Mouse (Mus musculus) liver, embryonic 13.5 days (tissue): Measurements from ENCODE around the gene Rps6kb2. TPM values are rescaled to one million over a fixed set of nuclear protein-coding genes. Genes with fewer than 3 reads are reported as not detected.
A peak's percentile ranks its signal among the peaks of the same experiment; 100 is the strongest.
"Not testable (repeated sequence)": the region's sequence is repeated elsewhere in the genome, so short reads cannot be mapped to it uniquely, and the experiment has no call there.

Experiments
- ATAC-seq: fragments of 200-750 bp; cut with Nextera tagmentation; 2 replicates; pipeline ENCODE4 v1.8.0; 2017; ENCODE audit warnings: low read depth, mild to moderate bottlenecking, moderate number of reproducible peaks, moderate library complexity
- DNase-seq: peaks from one replicate; pipeline ENCODE4 v3.0.0; 2022
- H3K27ac ChIP-seq: fragments of 300-500 bp; sonication (generic); 2 replicates; pipeline ENCODE4 v1.5.1; 2015; ENCODE audit warnings: moderate library complexity, mild to moderate bottlenecking, inconsistent platforms
- H3K27me3 ChIP-seq: fragments of 300-500 bp; sonication (generic); 2 replicates; pipeline ENCODE4 v1.6.1; 2015; ENCODE audit warnings: mild to moderate bottlenecking, inconsistent platforms
- H3K36me3 ChIP-seq: fragments of 300-500 bp; sonication (generic); 2 replicates; pipeline ENCODE4 v1.6.1; 2015; ENCODE audit warnings: mild to moderate bottlenecking, inconsistent platforms
- H3K4me1 ChIP-seq: fragments of 300-500 bp; sonication (generic); replicated peaks from 2 replicates; pipeline ENCODE4 v1.6.1; 2015; ENCODE audit warnings: inconsistent platforms
- H3K4me2 ChIP-seq: fragments of 300-500 bp; sonication (generic); 2 replicates; pipeline ENCODE4 v1.6.1; 2015; ENCODE audit warnings: inconsistent platforms, mild to moderate bottlenecking, moderate library complexity
- H3K4me3 ChIP-seq: fragments of 300-500 bp; sonication (generic); replicated peaks from 2 replicates; pipeline ENCODE4 v1.5.1; 2015; ENCODE audit warnings: mild to moderate bottlenecking, inconsistent platforms
- H3K9ac ChIP-seq: fragments of 300-500 bp; sonication (generic); 2 replicates; pipeline ENCODE4 v1.6.1; 2015; ENCODE audit warnings: mild to moderate bottlenecking, inconsistent platforms
- H3K9me3 ChIP-seq: fragments of 300-500 bp; sonication (generic); replicated peaks from 2 replicates; pipeline ENCODE4 v1.6.1; 2016; ENCODE audit warnings: inconsistent platforms
- WGBS: fragments of 180-500 bp; shearing (Covaris S2); methylation state at CpG from one replicate; pipeline ENCODE4 v1.1.7; 2015; ENCODE audit not compliant: insufficient replicate concordance; 5-methylcytosine and 5-hydroxymethylcytosine counted together
- polyA plus RNA-seq: library from polyadenylated mRNA; unstranded; fragments of >200 nt; fragmentation: Nextera tagmentation; extraction: Ambion mirVana; gene quantifications from 2 replicates; pipeline ENCODE4 v1.2.1, GENCODE M21; 2015

Rps6kb2 gene
- polyA plus RNA-seq, 1 experiment from 2014 or later = 30.0 TPM

DNA sequence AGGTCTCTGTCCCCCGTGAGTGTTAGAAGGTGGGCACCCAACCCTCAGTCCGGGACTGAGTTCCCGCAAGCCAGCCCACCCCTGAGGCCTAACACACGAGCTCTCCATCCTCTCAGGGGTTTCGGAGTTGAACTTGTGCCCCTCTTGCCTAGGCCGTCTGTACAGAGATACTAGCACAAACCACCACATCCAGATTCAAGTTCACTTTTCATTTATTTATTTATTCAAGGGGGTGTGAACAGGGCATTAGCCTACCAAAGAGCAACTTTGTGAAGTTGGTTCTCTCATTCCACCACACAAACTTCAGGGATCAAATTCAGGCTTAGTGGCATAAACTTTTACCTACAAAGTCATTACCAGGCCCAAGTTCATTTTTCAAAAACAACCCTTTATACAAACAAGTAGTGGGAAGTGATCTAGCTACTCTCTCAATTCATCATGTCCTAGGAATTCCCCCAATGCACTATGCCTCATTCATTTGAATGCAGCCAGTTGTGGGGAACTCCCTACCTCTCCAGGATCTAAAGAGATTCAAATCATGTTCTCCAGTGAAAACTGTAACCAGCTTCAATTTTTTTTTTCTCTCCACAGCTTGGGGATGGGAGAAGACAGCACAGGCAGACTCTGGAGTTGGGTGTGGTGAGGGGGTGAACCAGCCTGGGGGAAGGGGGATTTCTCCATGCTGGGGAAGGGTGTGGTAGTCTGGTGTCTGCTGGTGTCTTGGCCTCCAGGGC, 27.8 kb downstream of the Rps6kb2 start:
- peak overlapping the region; percentile 43 for H3K4me2 ChIP-seq
- ATAC-seq, H3K9me3 ChIP-seq, DNase-seq, H3K9ac ChIP-seq, H3K4me3 ChIP-seq: not testable (repeated sequence)
- peak overlapping the region; percentile 67 for H3K27ac ChIP-seq
- H3K4me1 ChIP-seq = peaks cover 49% of the 10 kb centered on the region
- H3K36me3 ChIP-seq = peaks cover 26% of the 10 kb centered on the region
- peaks cover 11% of the 10 kb centered on the region; the same call in 1 of the 2 replicates for H3K27me3 ChIP-seq
- 79% methylated on average over 6 of the region's 6 CpGs for WGBS

DNA sequence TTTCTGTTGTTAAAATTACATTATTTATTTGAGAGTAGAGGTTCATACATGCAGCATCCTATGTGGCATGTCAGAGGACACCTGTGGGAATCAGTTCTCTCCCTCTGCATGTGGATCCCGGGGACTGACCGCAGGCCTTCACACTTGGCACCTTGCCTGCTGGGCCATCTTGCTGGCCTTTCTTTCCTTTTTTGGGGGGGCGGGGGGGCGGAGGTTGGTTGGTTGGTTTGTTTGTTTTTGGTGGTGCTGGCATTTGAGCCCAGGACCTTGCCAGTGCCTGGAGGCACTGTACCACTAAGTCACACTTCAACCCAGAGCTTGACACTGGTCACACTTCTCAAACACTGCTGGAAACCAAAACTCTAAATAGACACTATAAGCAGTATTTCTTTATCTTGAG, 28.8 kb downstream of the Rps6kb2 start:
- DNase-seq (no peak), ATAC-seq (no peak)
- Histone ChIP-seq H3K9me3 (no peaks in the 10 kb centered on the region), H3K27ac (0 out of 2 replicates have a peak overlapping the region, but pooled peaks have one; percentile 67), H3K27me3 (peaks cover 7% of the 10 kb centered on the region; the same call in 1 of the 2 replicates), H3K4me2 (no peak overlapping the region), H3K4me1 (peaks cover 58% of the 10 kb centered on the region), H3K4me3 (no peak overlapping the region), H3K9ac (no peak overlapping the region), H3K36me3 (peaks cover 32% of the 10 kb centered on the region)
- 92% methylated on average over 4 of the region's 4 CpGs for WGBS

DNA sequence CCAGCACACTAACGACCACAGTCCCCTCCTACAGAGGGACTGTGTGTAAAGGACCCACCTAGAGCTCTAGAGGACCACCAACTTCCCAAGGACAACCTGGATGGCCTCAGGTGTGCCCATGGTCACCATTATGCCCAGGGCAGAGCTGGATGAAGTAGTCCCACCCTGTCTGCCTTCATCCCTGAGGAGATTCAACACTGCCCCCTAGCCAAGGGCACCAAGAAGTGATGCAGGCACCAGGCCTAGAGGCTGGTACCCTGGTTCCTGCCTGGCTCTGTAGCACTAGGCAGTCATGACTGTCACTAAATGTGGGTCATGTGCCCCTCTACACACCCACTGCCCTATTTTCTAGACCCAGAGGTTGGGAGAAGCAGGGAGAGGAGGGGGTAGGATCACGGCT, 31.4 kb downstream of the Rps6kb2 start:
- H3K9ac ChIP-seq = peak overlapping the region; percentile 77
- H3K9me3 ChIP-seq = no peaks in the 10 kb centered on the region
- H3K4me3 ChIP-seq = no peak overlapping the region
- no peak for DNase-seq
- 81% methylated on average over 2 of the region's 2 CpGs for WGBS
- peak; percentile 49 for ATAC-seq
- peak overlapping the region; percentile 68 for H3K4me2 ChIP-seq
- H3K27ac ChIP-seq = peak overlapping the region; percentile 91
- peaks cover 53% of the 10 kb centered on the region for H3K36me3 ChIP-seq
- H3K4me1 ChIP-seq = peaks cover 71% of the 10 kb centered on the region
- H3K27me3 ChIP-seq = no peaks in the 10 kb centered on the region

DNA sequence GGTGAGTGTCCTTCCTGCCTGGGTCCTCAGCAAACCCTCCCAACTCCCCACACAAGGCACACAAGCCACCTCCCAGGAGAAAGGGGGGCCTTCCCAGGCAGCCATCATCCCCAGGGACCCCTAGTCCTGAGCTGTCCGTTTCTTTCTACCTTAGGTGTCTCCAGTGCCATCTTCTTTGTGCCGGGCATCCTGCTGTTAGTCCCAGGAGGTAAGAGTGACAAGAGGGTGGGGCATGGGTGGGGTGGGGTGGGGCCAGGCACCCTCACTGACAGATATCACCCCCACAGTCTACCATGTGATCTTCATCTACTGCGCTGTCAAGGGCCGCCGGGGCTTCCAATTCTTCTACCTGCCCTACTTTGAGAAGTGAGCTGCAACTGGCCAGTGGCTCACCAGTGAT, 32.1 kb downstream of the Rps6kb2 start:
- peak overlapping the region; percentile 68 for H3K4me2 ChIP-seq
- H3K4me1 ChIP-seq = peaks cover 74% of the 10 kb centered on the region
- H3K27me3 ChIP-seq = no peaks in the 10 kb centered on the region
- DNase-seq (no peak), ATAC-seq (peak; percentile 86)
- peak overlapping the region; percentile 91 for H3K27ac ChIP-seq
- peak overlapping the region; percentile 68 for H3K4me3 ChIP-seq
- peaks cover 53% of the 10 kb centered on the region for H3K36me3 ChIP-seq
- WGBS = 26% methylated on average over 5 of the region's 5 CpGs
- no peaks in the 10 kb centered on the region for H3K9me3 ChIP-seq
- peak overlapping the region; percentile 77 for H3K9ac ChIP-seq

DNA sequence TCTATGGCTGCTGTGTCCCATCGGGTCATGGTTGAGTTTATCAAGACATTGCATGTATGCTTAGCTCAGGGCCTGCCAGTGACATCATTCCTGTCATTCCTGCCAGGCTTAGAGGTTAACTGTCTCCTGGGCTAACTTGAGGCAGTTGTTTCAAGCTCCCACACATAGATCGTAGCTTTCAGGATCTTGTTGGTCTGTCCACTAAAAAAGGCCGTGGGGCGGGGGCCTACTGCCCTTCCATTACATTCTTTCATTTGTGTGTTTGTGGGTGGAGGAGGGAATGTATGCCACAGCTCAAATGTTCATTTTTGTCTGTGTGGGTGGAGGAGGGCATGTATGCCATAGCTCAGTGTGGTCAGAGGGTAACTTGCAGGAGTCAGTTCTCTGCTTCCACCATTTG, 33.0 kb downstream of the Rps6kb2 start:
- Histone ChIP-seq H3K4me2 (peak overlapping the region; percentile 68), H3K36me3 (peaks cover 53% of the 10 kb centered on the region), H3K4me1 (peaks cover 72% of the 10 kb centered on the region), H3K27me3 (no peaks in the 10 kb centered on the region), H3K9ac (peak overlapping the region; percentile 77), H3K27ac (peak overlapping the region; percentile 91), H3K4me3 (peak overlapping the region; percentile 68), H3K9me3 (no peaks in the 10 kb centered on the region)
- WGBS = 63% methylated on average over 4 of the region's 4 CpGs
- DNase-seq (no peak), ATAC-seq (no peak)

DNA sequence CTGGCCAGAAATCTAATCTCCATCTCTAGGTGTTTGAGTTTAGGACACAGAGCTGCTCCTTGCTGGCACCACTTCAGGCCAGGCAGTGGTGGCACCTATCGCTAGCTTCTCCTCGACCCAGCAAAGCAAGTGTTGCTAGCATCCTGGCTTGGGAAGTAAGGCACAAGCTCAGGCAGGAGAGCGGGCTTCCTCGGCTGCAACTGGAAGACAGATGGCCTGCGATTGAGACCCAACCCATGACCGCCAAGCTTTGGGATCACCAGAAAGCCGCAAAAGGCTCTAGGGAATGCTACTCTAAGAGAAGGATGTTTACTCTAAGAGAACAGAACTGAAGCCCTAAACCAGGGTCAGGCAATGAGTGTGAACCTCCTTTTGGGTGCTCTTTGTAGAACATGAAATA, 33.7 kb downstream of the Rps6kb2 start:
- Histone ChIP-seq H3K27ac (peak overlapping the region; percentile 91), H3K9ac (peak overlapping the region; percentile 77), H3K4me1 (peaks cover 78% of the 10 kb centered on the region), H3K27me3 (no peaks in the 10 kb centered on the region), H3K4me2 (peak overlapping the region; percentile 68), H3K4me3 (no peak overlapping the region), H3K36me3 (peaks cover 53% of the 10 kb centered on the region), H3K9me3 (no peaks in the 10 kb centered on the region)
- 91% methylated on average over 7 of the region's 7 CpGs for WGBS
- no peak for DNase-seq
- ATAC-seq = no peak

DNA sequence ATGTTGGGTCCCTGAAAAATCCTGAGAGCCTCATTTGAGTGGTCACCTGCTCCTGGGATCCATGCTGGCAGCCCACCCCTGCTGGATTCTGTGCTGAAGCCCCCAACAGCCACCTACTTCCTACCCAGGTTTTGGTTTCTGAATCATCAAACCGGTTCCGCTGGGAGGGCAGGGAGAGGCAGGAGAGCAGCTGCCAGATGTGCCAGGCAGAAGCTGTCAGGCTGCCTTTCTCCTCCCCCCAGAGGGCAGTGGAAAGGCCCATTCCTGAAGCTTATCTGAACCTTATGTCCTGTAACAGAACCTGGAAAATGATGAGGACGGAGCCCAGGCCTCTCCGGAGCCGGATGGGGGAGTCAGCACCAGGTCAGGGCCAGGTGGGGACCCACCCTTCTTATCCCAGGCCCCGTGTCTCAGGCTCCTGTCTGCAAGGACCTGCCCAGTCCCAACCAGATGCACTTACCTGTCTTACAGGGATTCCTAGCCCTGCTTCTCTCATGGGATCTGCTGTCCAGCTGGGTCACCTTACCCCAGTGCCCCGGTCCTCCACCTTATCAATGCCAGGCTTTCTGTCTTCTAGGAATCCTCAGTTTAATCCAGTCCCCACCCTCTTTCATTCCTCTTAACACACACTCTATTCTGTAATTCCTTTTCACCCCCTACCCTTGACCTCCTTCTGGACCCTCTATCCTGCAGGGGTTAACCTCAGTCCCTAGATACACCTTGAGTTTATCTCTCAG, 36.2 kb downstream of the Rps6kb2 start:
- peak overlapping the region; percentile 86 for H3K27ac ChIP-seq
- 53% methylated on average over 7 of the region's 7 CpGs for WGBS
- peaks cover 37% of the 10 kb centered on the region for H3K36me3 ChIP-seq
- ATAC-seq = no peak
- no peaks in the 10 kb centered on the region for H3K27me3 ChIP-seq
- no peak for DNase-seq
- peak overlapping the region; percentile 82 for H3K4me3 ChIP-seq
- peak overlapping the region; percentile 92 for H3K9ac ChIP-seq
- H3K4me2 ChIP-seq = peak overlapping the region; percentile 75
- H3K9me3 ChIP-seq = no peaks in the 10 kb centered on the region
- H3K4me1 ChIP-seq = peaks cover 90% of the 10 kb centered on the region

DNA sequence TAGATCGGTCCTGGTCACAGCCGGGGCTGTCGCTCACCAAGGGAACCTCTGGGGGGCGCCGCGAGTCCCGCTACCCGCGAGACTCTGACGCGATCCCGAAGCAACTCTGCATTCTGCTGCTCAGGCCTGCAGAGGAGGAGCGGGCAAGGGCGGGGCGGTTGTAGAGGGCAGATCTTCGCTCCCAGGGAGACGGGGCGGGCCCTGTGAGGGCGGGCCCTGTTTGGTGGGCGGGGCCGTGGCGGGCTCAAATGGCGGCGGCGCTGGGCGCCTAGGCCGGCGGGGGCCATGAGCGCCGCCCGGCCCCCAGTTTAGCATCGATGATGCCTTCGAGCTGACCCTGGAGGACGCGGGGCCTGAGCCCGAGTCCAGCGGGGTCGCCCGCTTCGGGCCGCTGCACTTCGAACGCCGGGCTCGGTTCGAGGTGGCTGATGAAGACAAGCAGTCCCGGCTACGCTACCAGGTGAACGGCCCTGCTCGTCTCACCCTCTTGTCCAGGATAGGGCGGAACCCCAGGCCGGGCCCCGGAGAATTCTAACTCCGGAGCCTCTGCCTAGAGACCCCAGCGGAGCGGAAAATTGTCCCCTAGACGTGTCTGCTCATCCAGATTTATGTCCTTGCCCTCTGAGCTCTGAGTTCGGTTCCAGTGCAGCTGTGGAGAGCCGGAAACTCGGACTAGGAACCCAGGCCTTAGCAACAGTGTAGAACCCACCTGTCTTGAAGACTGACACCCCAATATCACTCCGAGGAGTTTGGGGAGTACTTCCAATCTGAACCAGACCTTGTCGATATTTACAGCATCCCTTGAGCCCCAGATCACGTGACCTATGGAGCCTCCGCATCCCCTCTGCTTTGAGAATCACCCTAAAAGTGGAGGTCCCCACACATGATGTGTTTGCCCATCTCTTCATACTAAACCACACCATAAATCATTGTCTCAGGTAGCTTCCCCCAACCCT, 37.1 kb downstream of the Rps6kb2 start, which contains the start of gene Aip:
Gene Aip, minus strand, starts transcription at position 118 of the 956 bp plus-strand sequence.
- Histone ChIP-seq H3K27me3 (no peaks in the 10 kb centered on the region), H3K4me3 (peak within 1 kb of the TSS; percentile 82), H3K4me2 (peak within 1 kb of the TSS; percentile 75), H3K27ac (peak within 1 kb of the TSS; percentile 86), H3K4me1 (peaks cover 88% of the 10 kb centered on the region), H3K9ac (peak within 1 kb of the TSS; percentile 92), H3K9me3 (no peaks in the 10 kb centered on the region), H3K36me3 (peaks cover 28% of the 10 kb centered on the region)
- DNase-seq (peak; percentile 99), ATAC-seq (peak; percentile 91)
- WGBS = 2% methylated on average over 59 of the region's 64 CpGs

DNA sequence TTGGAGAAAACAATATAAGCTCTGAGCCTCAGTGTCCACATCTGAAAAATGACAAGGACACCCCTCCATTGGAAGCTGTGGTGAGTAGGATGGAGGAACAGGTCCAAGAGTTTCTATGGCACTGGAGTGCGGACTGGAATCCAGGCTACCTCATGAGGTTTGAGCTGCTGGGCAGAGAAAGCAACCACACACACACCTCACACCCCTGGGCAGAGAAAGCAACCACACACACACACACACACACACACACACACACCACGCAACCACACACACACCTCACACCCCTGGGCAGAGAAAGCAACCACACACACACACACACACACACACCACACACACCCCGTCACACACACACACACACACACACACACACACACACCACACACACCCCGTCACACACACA, 37.9 kb downstream of the Rps6kb2 start:
- ATAC-seq = peak; percentile 13
- DNase-seq, H3K27me3 ChIP-seq, H3K9me3 ChIP-seq: not testable (repeated sequence)
- peaks cover 88% of the 10 kb centered on the region for H3K4me1 ChIP-seq
- H3K9ac ChIP-seq = peak overlapping the region; percentile 65
- H3K4me3 ChIP-seq = peak overlapping the region; percentile 82
- H3K27ac ChIP-seq = peak overlapping the region; percentile 80
- 27% methylated on average over 4 of the region's 4 CpGs for WGBS
- peaks cover 27% of the 10 kb centered on the region for H3K36me3 ChIP-seq
- peak overlapping the region; percentile 65 for H3K4me2 ChIP-seq

DNA sequence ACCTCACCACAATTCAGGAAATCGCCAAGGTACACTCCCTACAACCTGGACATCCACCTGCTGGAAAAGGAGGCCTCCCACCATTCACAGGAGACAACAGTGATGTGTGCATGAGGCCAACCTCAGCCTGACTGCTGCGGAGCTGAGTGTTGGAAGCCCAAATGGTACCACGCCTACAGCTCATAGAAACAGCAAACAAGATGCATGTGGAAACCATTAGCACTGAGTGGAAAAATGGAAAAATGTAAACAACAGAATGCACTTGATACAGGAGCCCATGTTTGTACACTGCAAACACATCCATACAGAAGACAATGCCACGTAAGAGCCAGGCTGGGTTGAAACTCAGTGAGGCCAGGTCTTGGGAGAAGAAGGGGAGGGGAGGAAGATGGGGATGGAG, 38.7 kb downstream of the Rps6kb2 start:
- DNase-seq (no peak), ATAC-seq (no peak)
- H3K4me2 ChIP-seq = peak overlapping the region; percentile 65
- peak overlapping the region; percentile 80 for H3K27ac ChIP-seq
- no peaks in the 10 kb centered on the region for H3K27me3 ChIP-seq
- peak overlapping the region; percentile 65 for H3K9ac ChIP-seq
- 78% methylated on average over 4 of the region's 4 CpGs for WGBS
- peaks cover 87% of the 10 kb centered on the region for H3K4me1 ChIP-seq
- peaks cover 22% of the 10 kb centered on the region for H3K36me3 ChIP-seq
- no peak overlapping the region for H3K4me3 ChIP-seq
- no peaks in the 10 kb centered on the region for H3K9me3 ChIP-seq
